Mouse (Mus musculus): ENCODE results near the gene Acbd4.

Gene Acbd4

GRCm38 (mm10) chr11:103081631-103082030 is 19.9 kb upstream of the Acbd4 start:
- in situ Hi-C loops (cut with MboI): no loop called here

GRCm38 (mm10) chr11:103093306-103093705 is 8.2 kb upstream of the Acbd4 start:
- in situ Hi-C loops (cut with MboI): no loop called here

GRCm38 (mm10) chr11:103093862-103094833 is 7.3 kb upstream of the Acbd4 start:
- in situ Hi-C loops (cut with MboI): no loop called here

- in situ Hi-C loops (cut with MboI): no loop called here
Observed at GRCm38 (mm10) chr11:103095107-103095670, 6.3 kb upstream of the Acbd4 start.

- in situ Hi-C loops (cut with MboI): no loop called here
Observed at GRCm38 (mm10) chr11:103095801-103096200, 5.7 kb upstream of the Acbd4 start.

- in situ Hi-C loops (cut with MboI): no loop called here
Observed at GRCm38 (mm10) chr11:103096979-103097894, 4.2 kb upstream of the Acbd4 start.

- in situ Hi-C loops (cut with MboI): no loop called here
Observed at GRCm38 (mm10) chr11:103098531-103099190, 2.8 kb upstream of the Acbd4 start.

GRCm38 (mm10) chr11:103099352-103099940 is 2.0 kb upstream of the Acbd4 start:
- in situ Hi-C loops (cut with MboI): no loop called here

- in situ Hi-C loops (cut with MboI): loop anchor here (5.0 kb wide), 1 partner anchor 57 kb away; no protein-coding TSS in a partner anchor
Observed at GRCm38 (mm10) chr11:103100361-103100760, 1.1 kb upstream of the Acbd4 start.

GRCm38 (mm10) chr11:103101866-103102501 is 502 bp downstream of the Acbd4 start:
- in situ Hi-C loops (cut with MboI): loop anchor here (5.0 kb wide), 1 partner anchor 55 kb away; no protein-coding TSS in a partner anchor

GRCm38 (mm10) chr11:103102725-103103349 is 1.4 kb downstream of the Acbd4 start:
- in situ Hi-C loops (cut with MboI): loop anchor here (5.0 kb wide), 1 partner anchor 54 kb away; no protein-coding TSS in a partner anchor

GRCm38 (mm10) chr11:103103621-103104020 is 2.1 kb downstream of the Acbd4 start:
- in situ Hi-C loops (cut with MboI): loop anchor here (5.0 kb wide), 1 partner anchor 54 kb away; no protein-coding TSS in a partner anchor

- in situ Hi-C loops (cut with MboI): loop anchor here (5.0 kb wide), 1 partner anchor 53 kb away; no protein-coding TSS in a partner anchor
Observed at GRCm38 (mm10) chr11:103104469-103104868, 3.0 kb downstream of the Acbd4 start.

- in situ Hi-C loops (cut with MboI): no loop called here
Observed at GRCm38 (mm10) chr11:103105180-103105725, 3.8 kb downstream of the Acbd4 start.

GRCm38 (mm10) chr11:103105810-103106209 is 4.3 kb downstream of the Acbd4 start:
- in situ Hi-C loops (cut with MboI): no loop called here

- in situ Hi-C loops (cut with MboI): no loop called here
Observed at GRCm38 (mm10) chr11:103106386-103106785, 4.9 kb downstream of the Acbd4 start.

GRCm38 (mm10) chr11:103111301-103111700 is 9.8 kb downstream of the Acbd4 start:
- in situ Hi-C loops (cut with MboI): no loop called here

- in situ Hi-C loops (cut with MboI): no loop called here
Observed at GRCm38 (mm10) chr11:103111881-103112551, 10.5 kb downstream of the Acbd4 start.

GRCm38 (mm10) chr11:103112552-103112912 is 11.1 kb downstream of the Acbd4 start:
- in situ Hi-C loops (cut with MboI): no loop called here
